Mouse (Mus musculus) limb, embryonic 12.5 days (tissue): ENCODE measurements around the gene Shisa9. TPM values are rescaled to one million over a fixed set of nuclear protein-coding genes. Genes with fewer than 3 reads are reported as not detected.
"Not testable (repeated sequence)": the region's sequence is repeated elsewhere in the genome, so short reads cannot be mapped to it uniquely, and the experiment has no call there.

Source experiments
- ATAC-seq: fragments of 200-750 bp; cut with Nextera tagmentation; 2 replicates; pipeline ENCODE4 v1.8.0; 2017; ENCODE audit warnings: low read depth, moderate TSS enrichment; ENCODE audit not compliant: insufficient number of reproducible peaks, insufficient read depth, low FRiP score, low TSS enrichment
- H3K27ac ChIP-seq: fragments of 300-500 bp; sonication (generic); 2 replicates; pipeline ENCODE4 v1.5.1; 2016; ENCODE audit warnings: mild to moderate bottlenecking, moderate library complexity
- H3K27me3 ChIP-seq: fragments of 300-500 bp; sonication (generic); 2 replicates; pipeline ENCODE4 v1.6.1; 2016; ENCODE audit warnings: mild to moderate bottlenecking, moderate library complexity
- H3K36me3 ChIP-seq: fragments of 300-500 bp; sonication (generic); 2 replicates; pipeline ENCODE4 v1.6.1; 2016; ENCODE audit warnings: mild to moderate bottlenecking, moderate library complexity
- H3K4me1 ChIP-seq: fragments of 300-500 bp; sonication (generic); replicated peaks from 2 replicates; pipeline ENCODE4 v1.6.1; 2016
- H3K4me2 ChIP-seq: fragments of 300-500 bp; sonication (generic); 2 replicates; pipeline ENCODE4 v1.6.1; 2016; ENCODE audit warnings: mild to moderate bottlenecking, moderate library complexity
- H3K4me3 ChIP-seq: fragments of 300-500 bp; sonication (generic); replicated peaks from 2 replicates; pipeline ENCODE4 v1.5.1; 2016; ENCODE audit warnings: mild to moderate bottlenecking
- H3K9ac ChIP-seq: fragments of 300-500 bp; sonication (generic); replicated peaks from 2 replicates; pipeline ENCODE4 v1.6.1; 2016; ENCODE audit warnings: mild to moderate bottlenecking, moderate library complexity
- H3K9me3 ChIP-seq: fragments of 300-500 bp; sonication (generic); 2 replicates; pipeline ENCODE4 v1.6.1; 2016; ENCODE audit warnings: mild to moderate bottlenecking, moderate library complexity
- WGBS: fragments of 180-500 bp; shearing (Covaris S2); methylation state at CpG from one replicate; pipeline ENCODE4 v1.1.7; 2016; 5-methylcytosine and 5-hydroxymethylcytosine counted together
- polyA plus RNA-seq: library from polyadenylated mRNA; unstranded; fragments of >200 nt; fragmentation: Nextera tagmentation; extraction: Ambion mirVana; gene quantifications from 2 replicates; pipeline ENCODE4 v1.2.1, GENCODE M21; 2016

The Shisa9 gene
- polyA plus RNA-seq = 0.16 and 0.27 TPM in 2 replicates

DNA sequence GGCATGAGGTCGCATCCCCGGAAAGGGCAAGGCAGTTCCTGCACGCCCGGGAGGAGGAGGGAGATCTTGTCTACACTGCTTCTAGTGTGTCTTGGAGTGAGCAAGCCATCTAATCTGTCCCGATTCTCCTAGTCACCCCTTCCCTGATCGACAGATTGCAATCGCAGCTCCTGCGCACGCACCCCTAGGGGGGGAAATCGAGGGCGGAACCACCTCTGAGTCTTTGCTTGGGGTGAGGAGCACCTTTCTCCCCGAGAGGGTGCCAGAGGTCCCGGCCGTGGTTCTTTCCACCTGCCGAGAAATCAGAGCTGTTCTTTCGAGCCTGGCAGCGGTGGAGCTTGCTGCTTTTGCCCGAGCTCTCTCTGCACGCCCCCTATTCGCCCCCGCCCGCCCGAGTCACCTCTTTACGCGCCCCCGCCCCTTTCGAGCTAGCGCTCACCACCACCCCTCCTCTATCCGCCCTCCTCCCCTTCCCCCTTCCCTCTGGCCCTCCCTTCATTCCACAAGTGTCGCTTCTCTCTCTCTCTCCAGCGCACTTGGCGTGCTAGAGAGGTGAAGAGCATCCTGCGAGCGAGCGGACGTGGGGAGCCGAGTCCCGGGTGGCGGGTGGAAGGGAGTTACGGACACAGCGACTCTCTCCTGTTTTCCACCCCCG lies at the start of gene Shisa9:
TSS of gene Shisa9 (plus strand) at position 498 of the 655 bp plus-strand sequence.
- WGBS = 1% methylated on average over 42 of the region's 42 CpGs
- Histone ChIP-seq H3K4me3 (peak within 1 kb of the TSS; percentile 59), H3K9me3 (no peaks in the 10 kb centered on the region), H3K27me3 (peaks cover 90% of the 10 kb centered on the region), H3K4me1 (peaks cover 16% of the 10 kb centered on the region), H3K9ac (peak within 1 kb of the TSS; percentile 60), H3K27ac (no peak within 1 kb of the TSS), H3K36me3 (no peaks in the 10 kb centered on the region), H3K4me2 (peak within 1 kb of the TSS; percentile 97)
- peak; percentile 35 for ATAC-seq

DNA sequence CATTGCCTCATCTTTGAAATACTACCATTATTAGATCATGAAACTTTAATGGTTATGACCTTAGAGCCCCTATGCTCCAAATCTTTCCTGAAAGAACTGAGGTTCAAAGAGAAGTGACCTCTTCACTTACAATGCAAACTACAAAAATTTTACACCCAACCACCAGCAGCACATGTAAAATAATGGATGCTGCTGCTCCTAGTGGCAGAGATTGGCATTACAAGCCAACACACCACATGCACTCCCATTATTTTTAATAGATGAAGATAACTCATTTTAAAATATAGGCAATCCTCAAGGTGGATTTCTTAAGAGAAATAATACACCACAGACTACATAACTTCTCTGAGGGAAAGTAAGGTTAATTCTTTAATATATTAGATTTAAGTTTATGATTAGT lies 43.4 kb upstream of the Shisa9 start:
- H3K9ac ChIP-seq = no peak overlapping the region
- no peak overlapping the region for H3K4me3 ChIP-seq
- ATAC-seq = no peak
- no peaks in the 10 kb centered on the region for H3K36me3 ChIP-seq
- H3K4me1 ChIP-seq = no peaks in the 10 kb centered on the region
- H3K9me3 ChIP-seq = peaks cover 7% of the 10 kb centered on the region; the same call in 1 of the 2 replicates
- no peak overlapping the region for H3K4me2 ChIP-seq
- H3K27me3 ChIP-seq = peaks cover 4% of the 10 kb centered on the region; the same call in 1 of the 2 replicates
- no peak overlapping the region for H3K27ac ChIP-seq

DNA sequence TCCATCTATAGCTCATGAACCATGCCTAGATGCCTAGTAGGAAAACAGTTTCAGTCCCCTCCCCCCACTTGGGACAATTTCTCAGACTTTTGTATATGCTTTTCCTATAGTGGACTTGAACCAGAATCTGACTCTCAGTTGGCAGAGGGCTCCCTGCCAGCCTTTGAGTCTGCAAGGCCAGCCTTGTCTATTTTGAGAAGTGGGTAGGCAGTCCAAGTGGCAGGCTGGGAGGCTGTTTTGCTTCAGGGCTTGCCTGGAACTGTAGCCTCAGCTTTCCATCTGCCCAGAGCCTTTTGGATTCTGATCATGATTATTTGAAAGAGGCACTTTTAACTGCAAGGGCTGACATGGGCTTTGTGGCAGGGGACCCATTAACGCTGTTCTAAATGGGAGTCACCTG lies 23.2 kb upstream of the Shisa9 start:
- ATAC-seq = no peak
- Histone ChIP-seq H3K4me3 (no peak overlapping the region), H3K27ac (no peak overlapping the region), H3K4me1 (no peaks in the 10 kb centered on the region), H3K9ac (no peak overlapping the region), H3K36me3 (no peaks in the 10 kb centered on the region), H3K4me2 (no peak overlapping the region), H3K27me3 (no peaks in the 10 kb centered on the region), H3K9me3 (no peaks in the 10 kb centered on the region)
- 73% methylated on average over 1 of the region's 1 CpGs for WGBS

DNA sequence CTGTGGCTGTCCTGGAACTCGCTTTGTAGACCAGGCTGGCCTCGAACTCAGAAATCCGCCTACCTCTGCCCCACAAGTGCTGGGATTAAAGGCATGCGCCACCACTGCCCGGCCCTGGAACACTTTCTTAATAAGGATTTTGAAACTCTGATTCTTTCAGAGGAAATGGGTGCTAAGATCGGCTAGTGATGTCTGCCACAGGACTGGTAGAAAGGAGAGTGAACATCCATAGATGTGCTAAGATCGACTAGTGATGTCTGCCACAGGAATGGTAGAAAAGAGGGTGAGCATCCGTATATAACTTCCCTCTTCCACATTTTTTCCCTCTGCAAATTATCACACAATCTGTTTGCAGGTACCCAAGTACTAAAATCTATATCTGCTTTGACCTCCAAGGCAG lies 17.9 kb upstream of the Shisa9 start:
- Histone ChIP-seq H3K27me3 (no peaks in the 10 kb centered on the region), H3K27ac (no peak overlapping the region), H3K36me3 (no peaks in the 10 kb centered on the region), H3K9me3 (no peaks in the 10 kb centered on the region), H3K4me2 (no peak overlapping the region), H3K9ac (no peak overlapping the region), H3K4me1 (no peaks in the 10 kb centered on the region), H3K4me3 (no peak overlapping the region)
- WGBS = 93% methylated on average over 8 of the region's 8 CpGs
- ATAC-seq = no peak

DNA sequence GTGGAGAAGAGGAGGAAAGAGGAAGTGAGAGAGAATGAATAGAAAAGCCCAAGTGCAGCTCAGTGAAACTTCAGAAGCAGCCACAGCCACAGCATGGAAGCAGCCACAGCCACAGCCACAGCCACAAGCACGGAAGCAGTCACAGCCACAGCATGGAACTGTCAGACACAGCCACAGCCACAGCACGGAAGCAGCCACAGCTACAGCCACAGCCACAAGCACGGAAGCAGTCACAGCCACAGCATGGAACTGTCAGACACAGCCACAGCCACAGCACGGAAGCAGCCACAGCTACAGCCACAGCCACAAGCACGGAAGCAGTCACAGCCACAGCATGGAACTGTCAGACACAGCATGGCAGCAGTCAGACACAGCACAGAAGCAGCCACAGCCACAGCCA lies 17.1 kb upstream of the Shisa9 start:
- not testable (repeated sequence) for H3K27me3 ChIP-seq, H3K9me3 ChIP-seq, H3K27ac ChIP-seq, H3K36me3 ChIP-seq, H3K4me2 ChIP-seq, ATAC-seq, H3K9ac ChIP-seq, H3K4me3 ChIP-seq, H3K4me1 ChIP-seq
- 86% methylated on average over 5 of the region's 5 CpGs for WGBS

DNA sequence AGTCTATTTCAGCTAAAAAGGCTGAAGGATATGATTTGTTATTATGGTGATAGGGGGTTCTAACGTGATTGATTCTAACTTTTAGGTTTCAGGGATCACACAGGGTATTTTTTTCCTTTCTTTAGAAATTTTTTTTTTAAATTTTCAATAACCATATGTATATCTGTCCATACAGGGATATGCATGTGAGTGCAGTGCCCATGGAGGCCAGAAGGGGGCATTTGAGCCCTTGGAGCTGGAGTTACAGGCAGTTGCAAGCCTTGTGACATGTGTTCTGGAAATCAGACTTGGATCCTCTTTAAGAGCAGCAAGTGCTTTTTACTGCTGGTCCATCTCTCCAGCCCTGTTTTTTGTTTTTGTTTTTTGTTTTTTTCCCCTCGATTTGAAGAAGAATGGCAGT lies 16.3 kb upstream of the Shisa9 start:
- no peak overlapping the region for H3K9ac ChIP-seq
- no peaks in the 10 kb centered on the region for H3K27me3 ChIP-seq
- WGBS = 71% methylated on average over 2 of the region's 2 CpGs
- no peaks in the 10 kb centered on the region for H3K36me3 ChIP-seq
- H3K4me2 ChIP-seq = no peak overlapping the region
- H3K4me3 ChIP-seq = no peak overlapping the region
- H3K27ac ChIP-seq = no peak overlapping the region
- no peaks in the 10 kb centered on the region for H3K9me3 ChIP-seq
- no peak for ATAC-seq
- no peaks in the 10 kb centered on the region for H3K4me1 ChIP-seq

DNA sequence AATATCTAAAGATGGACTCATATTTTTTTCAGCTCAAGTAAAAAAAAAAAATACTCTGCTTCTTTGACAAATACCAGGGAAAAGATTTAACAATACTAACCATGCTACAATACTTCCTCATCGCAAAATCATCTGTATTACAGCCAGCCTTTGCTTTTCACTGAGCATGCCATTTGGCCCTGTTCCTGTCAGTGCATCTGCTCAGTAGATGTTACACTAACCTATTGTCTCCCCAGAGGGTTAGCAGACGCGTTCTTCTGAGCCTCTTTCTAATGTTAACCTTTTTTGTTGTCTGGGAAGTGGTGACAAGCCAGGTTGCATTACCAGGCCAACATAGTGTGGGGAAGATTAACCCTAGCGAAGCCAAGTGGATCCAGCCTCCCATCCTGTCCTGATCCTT lies 10.2 kb upstream of the Shisa9 start:
- Histone ChIP-seq H3K4me2 (no peak overlapping the region), H3K4me3 (no peak overlapping the region), H3K4me1 (no peaks in the 10 kb centered on the region), H3K27ac (no peak overlapping the region), H3K9ac (no peak overlapping the region), H3K36me3 (no peaks in the 10 kb centered on the region), H3K9me3 (no peaks in the 10 kb centered on the region), H3K27me3 (0 out of 2 replicates have a peak, but pooled peaks cover 2% of the 10 kb centered on the region)
- 54% methylated on average over 4 of the region's 4 CpGs for WGBS
- no peak for ATAC-seq

DNA sequence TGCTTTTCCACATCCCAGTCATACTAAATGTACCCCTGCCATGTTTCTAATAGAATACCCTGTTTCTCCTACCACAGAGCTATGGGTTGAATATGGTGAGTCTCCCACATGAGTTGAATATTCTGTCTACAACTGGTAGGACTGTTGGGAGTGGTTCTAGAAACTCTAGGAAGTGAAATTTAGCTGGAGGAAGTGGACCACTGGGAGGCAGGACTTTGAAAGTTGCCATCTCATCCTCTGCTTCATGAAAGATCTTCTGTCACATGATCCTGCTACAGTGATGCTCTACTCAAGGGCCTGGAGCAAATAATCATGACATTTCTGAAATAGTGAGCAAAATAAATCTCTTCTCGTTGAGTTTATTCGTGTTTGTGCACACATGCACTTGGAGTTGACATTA lies 7.2 kb upstream of the Shisa9 start:
- no peak overlapping the region for H3K4me2 ChIP-seq
- H3K36me3 ChIP-seq = no peaks in the 10 kb centered on the region
- no peaks in the 10 kb centered on the region for H3K9me3 ChIP-seq
- no peak overlapping the region for H3K4me3 ChIP-seq
- 66% methylated on average over 2 of the region's 2 CpGs for WGBS
- peaks cover 22% of the 10 kb centered on the region for H3K27me3 ChIP-seq
- H3K27ac ChIP-seq = no peak overlapping the region
- no peak overlapping the region for H3K9ac ChIP-seq
- H3K4me1 ChIP-seq = no peaks in the 10 kb centered on the region
- no peak for ATAC-seq

DNA sequence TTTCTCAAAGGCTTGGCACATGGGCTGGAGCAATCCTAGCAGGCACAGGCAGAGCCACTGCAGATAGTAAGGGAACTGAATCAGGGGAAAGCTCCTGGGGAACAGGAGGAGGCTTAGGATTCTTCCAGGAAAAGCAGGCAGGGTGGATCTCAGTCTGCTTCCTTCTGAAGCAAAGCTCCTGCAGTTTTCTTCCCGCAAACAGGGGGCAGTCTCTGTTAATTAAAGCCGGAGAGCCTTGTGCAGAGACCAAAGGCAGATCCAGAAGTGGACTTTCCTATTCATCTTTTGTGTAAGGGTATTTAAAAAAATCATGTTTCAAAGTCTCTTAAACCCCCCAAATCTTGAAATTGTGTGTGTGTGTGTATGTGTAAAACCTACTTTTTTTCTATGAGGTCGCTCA lies 3.1 kb upstream of the Shisa9 start:
- peaks cover 16% of the 10 kb centered on the region for H3K4me1 ChIP-seq
- no peak for ATAC-seq
- no peaks in the 10 kb centered on the region for H3K9me3 ChIP-seq
- H3K9ac ChIP-seq = no peak overlapping the region
- H3K27ac ChIP-seq = no peak overlapping the region
- H3K4me2 ChIP-seq = no peak overlapping the region
- peaks cover 62% of the 10 kb centered on the region for H3K27me3 ChIP-seq
- no peaks in the 10 kb centered on the region for H3K36me3 ChIP-seq
- no peak overlapping the region for H3K4me3 ChIP-seq
- 19% methylated on average over 3 of the region's 3 CpGs for WGBS

DNA sequence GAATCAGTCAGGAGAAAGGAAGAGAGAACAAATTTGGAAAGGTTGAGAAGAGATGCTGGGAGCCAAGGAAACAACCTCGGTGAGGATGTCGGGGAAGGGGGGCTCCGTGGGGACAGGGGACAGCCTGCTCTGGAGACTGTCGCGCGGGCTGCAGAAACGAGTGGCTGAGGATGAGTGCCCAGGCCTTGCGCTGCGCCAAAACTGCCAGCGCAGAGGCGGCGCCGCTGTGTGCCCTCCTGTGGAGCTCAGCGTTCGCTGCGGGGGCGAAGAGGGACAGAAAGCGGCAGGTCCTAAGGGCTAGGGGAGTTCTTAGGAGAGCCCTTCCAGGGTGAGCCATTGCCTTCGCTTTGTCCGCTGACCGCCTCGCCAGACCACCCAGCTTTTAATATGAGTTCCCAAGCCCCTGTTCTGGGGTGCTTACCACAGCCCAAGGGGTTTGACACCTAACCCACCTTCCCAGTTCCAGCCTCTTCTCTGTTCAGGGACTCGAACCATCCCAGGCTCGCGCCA lies 752 bp upstream of the Shisa9 start:
- peaks cover 86% of the 10 kb centered on the region for H3K27me3 ChIP-seq
- H3K4me2 ChIP-seq = peak overlapping the region; percentile 97
- WGBS = under 1% methylated on average over 25 of the region's 25 CpGs
- no peaks in the 10 kb centered on the region for H3K9me3 ChIP-seq
- 0 out of 2 replicates have a peak overlapping the region, but pooled peaks have one; percentile 60 for H3K9ac ChIP-seq
- no peak for ATAC-seq
- H3K4me1 ChIP-seq = peaks cover 16% of the 10 kb centered on the region
- H3K27ac ChIP-seq = no peak overlapping the region
- no peaks in the 10 kb centered on the region for H3K36me3 ChIP-seq
- H3K4me3 ChIP-seq = peak overlapping the region; percentile 59

DNA sequence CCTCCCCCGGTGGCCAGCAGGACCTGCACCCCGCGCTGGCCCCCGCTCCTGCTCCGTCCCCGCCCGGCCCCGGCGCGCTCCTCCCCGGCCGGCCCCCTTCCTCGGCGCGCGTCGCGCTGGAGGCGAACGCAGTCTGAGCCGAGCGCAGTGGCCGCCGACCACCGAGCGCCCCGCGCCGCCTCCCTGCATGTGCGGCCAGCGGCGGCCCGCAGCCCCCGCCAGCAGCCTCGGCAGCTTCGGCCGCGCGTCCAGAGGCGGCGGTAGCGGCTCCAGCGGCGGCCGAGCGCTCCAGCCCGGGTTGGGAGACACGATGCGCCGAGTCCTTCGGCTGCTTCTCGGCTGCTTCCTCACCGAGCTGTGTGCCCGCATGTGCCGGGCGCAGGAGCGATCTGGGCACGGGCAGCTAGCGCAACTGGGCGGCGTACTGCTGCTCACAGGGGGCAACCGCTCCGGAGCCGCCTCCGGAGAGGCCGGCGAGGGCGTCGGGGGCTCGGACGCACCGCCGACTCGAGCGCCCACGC lies 418 bp downstream of the Shisa9 start:
- ATAC-seq = peak; percentile 61
- no peak overlapping the region for H3K27ac ChIP-seq
- peak overlapping the region; percentile 60 for H3K9ac ChIP-seq
- peak overlapping the region; percentile 59 for H3K4me3 ChIP-seq
- WGBS = 1% methylated on average over 69 of the region's 76 CpGs
- no peaks in the 10 kb centered on the region for H3K9me3 ChIP-seq
- peaks cover 92% of the 10 kb centered on the region for H3K27me3 ChIP-seq
- no peaks in the 10 kb centered on the region for H3K36me3 ChIP-seq
- peaks cover 16% of the 10 kb centered on the region for H3K4me1 ChIP-seq
- peak overlapping the region; percentile 97 for H3K4me2 ChIP-seq

DNA sequence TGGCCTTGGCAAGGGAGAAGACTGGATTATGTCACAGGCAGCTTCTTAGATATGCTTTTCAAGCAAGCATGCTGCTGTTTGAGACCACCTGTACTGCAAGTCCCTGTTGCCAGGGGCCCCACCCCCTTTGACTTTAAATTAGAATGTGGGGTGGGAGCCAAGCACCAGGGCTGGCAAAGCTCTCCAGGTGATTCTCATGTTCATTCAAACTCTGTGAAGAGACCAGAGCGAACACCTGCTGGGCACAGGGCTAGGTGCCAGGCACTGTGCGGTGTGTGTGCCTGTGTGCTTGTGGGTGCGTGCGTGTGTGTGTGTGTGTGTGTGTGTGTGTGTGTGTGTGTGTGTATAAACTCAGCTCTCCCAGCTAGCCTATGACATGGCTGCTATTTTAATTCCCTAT lies 3.1 kb downstream of the Shisa9 start:
- H3K27me3 ChIP-seq = peaks cover 85% of the 10 kb centered on the region
- no peak overlapping the region for H3K4me3 ChIP-seq
- no peak overlapping the region for H3K4me2 ChIP-seq
- no peak overlapping the region for H3K9ac ChIP-seq
- no peaks in the 10 kb centered on the region for H3K36me3 ChIP-seq
- no peaks in the 10 kb centered on the region for H3K9me3 ChIP-seq
- no peak for ATAC-seq
- peaks cover 16% of the 10 kb centered on the region for H3K4me1 ChIP-seq
- H3K27ac ChIP-seq = no peak overlapping the region
- WGBS = 76% methylated on average over 4 of the region's 4 CpGs
